Mouse (Mus musculus) embryonic facial prominence, embryonic 11.5 days (tissue): Measurements from ENCODE around the gene Fbxo24. TPM values are rescaled to one million over a fixed set of nuclear protein-coding genes. Genes with fewer than 3 reads are reported as not detected.

Experiments used
- ATAC-seq: fragments of 200-750 bp; cut with Nextera tagmentation; replicated peaks from 2 replicates; pipeline ENCODE4 v1.8.0; 2017; ENCODE audit warnings: low read depth; ENCODE audit not compliant: insufficient number of reproducible peaks, low FRiP score, low TSS enrichment
- DNase-seq: peaks from one replicate; pipeline ENCODE4 v3.0.0-alpha.2; 2015; ENCODE audit warnings: low spot score
- H3K27ac ChIP-seq: fragments of 300-500 bp; sonication (generic); replicated peaks from 2 replicates; pipeline ENCODE4 v1.5.1; 2014; ENCODE audit warnings: mild to moderate bottlenecking, low read depth, low read length, control low read depth
- H3K27me3 ChIP-seq: fragments of 300-500 bp; sonication (generic); 2 replicates; pipeline ENCODE4 v1.6.1; 2014; ENCODE audit warnings: mild to moderate bottlenecking, low read length, moderate library complexity, mixed read lengths; ENCODE audit not compliant: control insufficient read depth, insufficient read depth
- H3K36me3 ChIP-seq: fragments of 300-500 bp; sonication (generic); replicated peaks from 2 replicates; pipeline ENCODE4 v1.6.1; 2014; ENCODE audit warnings: low read depth, mild to moderate bottlenecking, low read length, moderate library complexity, mixed read lengths; ENCODE audit not compliant: control insufficient read depth, insufficient read depth
- H3K4me1 ChIP-seq: fragments of 300-500 bp; sonication (generic); 2 replicates; pipeline ENCODE4 v1.6.1; 2014; ENCODE audit warnings: low read length, mixed read lengths; ENCODE audit not compliant: control insufficient read depth, insufficient read depth
- H3K4me2 ChIP-seq: fragments of 300-500 bp; sonication (generic); 2 replicates; pipeline ENCODE4 v1.6.1; 2014; ENCODE audit warnings: low read depth, mild to moderate bottlenecking, control low read depth, low read length, moderate library complexity
- H3K4me3 ChIP-seq: fragments of 300-500 bp; sonication (generic); 2 replicates; pipeline ENCODE4 v1.5.1; 2014; ENCODE audit warnings: low read depth, low read length, control low read depth
- H3K9ac ChIP-seq: fragments of 300-500 bp; sonication (generic); replicated peaks from 2 replicates; pipeline ENCODE4 v1.6.1; 2014; ENCODE audit warnings: mild to moderate bottlenecking, control low read depth, low read length
- H3K9me3 ChIP-seq: fragments of 300-500 bp; sonication (generic); replicated peaks from 2 replicates; pipeline ENCODE4 v1.6.1; 2016; ENCODE audit warnings: mild to moderate bottlenecking, low read length, inconsistent platforms, mixed read lengths; ENCODE audit not compliant: control insufficient read depth
- WGBS: fragments of 180-500 bp; shearing (Covaris S2); extraction: QIAGEN DNeasy Blood & Tissue Kit; methylation state at CpG from one replicate; pipeline ENCODE4 v1.1.7; 2014; 5-methylcytosine and 5-hydroxymethylcytosine counted together
- polyA plus RNA-seq: library from polyadenylated mRNA; unstranded; fragments of >200 nt; fragmentation: Nextera tagmentation; extraction: Ambion mirVana; gene quantifications from 2 replicates; pipeline ENCODE4 v1.2.1, GENCODE M21; 2014

The Fbxo24 gene
- 0.13 TPM in 1 of 2 replicates, not detected in the other for polyA plus RNA-seq

GRCm38 (mm10) chr5:137628498-137629305, at the start of gene Fbxo24, which contains the start of the genes Lrch4 and Gm20605:
Gene Fbxo24 (minus strand): TSS chr5:137629002.
Gene Lrch4 (plus strand): TSS chr5:137629121.
Gene Gm20605 (plus strand): TSS chr5:137629175.
- WGBS, result under 1% methylated on average over 41 of the region's 46 CpGs
- H3K9ac ChIP-seq, result peak within 1 kb of the TSS; percentile 81
- DNase-seq (peak; percentile 100), ATAC-seq (peak; percentile 95)
- no peaks in the 10 kb centered on the region for H3K27me3 ChIP-seq
- H3K4me1 ChIP-seq, result peaks cover 10% of the 10 kb centered on the region
- 0 out of 2 replicates have a peak, but pooled peaks cover under 1% of the 10 kb centered on the region for H3K36me3 ChIP-seq
- no peaks in the 10 kb centered on the region for H3K9me3 ChIP-seq
- H3K4me2 ChIP-seq, result peak within 1 kb of the TSS; percentile 86
- H3K4me3 ChIP-seq, result peak within 1 kb of the TSS; percentile 93
- peak within 1 kb of the TSS; percentile 92 for H3K27ac ChIP-seq

DNA sequence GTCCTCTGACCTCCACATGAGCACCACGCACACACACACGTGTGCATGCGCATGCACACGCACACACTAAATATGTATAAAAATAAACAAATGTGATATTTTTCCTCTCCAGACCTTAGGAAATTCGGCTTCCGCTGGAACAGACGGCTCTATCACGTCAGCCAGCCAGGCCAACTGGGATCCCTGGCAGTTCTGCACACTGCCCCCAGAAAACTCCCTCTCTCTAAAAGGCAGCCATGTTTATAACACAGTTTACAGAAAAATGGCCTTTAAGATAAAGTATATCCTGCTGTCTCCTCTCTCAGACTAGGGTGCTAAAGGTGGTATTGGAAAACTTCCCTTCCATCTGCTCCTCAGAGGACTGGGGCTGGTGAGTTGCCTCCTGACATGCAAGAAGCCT, 49.1 kb upstream of the Fbxo24 start:
- Histone ChIP-seq H3K4me2 (no peak overlapping the region), H3K9ac (no peak overlapping the region), H3K9me3 (no peaks in the 10 kb centered on the region), H3K27me3 (no peaks in the 10 kb centered on the region), H3K4me1 (no peaks in the 10 kb centered on the region), H3K4me3 (no peak overlapping the region), H3K36me3 (no peaks in the 10 kb centered on the region), H3K27ac (no peak overlapping the region)
- ATAC-seq (no peak), DNase-seq (no peak)
- WGBS, result 92% methylated on average over 8 of the region's 8 CpGs

DNA sequence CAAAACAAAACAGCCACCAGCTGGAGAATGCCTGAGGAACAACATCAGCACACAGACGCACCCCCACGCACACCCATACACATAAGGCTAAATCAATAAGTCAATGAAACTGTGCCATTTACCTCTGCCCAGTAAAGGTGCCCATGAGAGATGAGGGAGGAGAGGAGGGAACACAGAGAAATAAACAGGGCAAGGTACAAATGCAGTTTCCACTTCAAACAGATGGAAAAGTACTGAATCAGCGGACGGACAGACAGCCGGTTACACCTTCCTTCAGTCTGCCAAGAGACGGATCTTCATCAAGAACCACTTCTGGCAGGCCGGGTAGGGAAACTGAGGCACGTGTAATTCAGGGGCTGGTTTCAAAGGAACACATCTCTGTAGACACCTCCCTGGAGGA, 46.0 kb upstream of the Fbxo24 start:
- H3K27ac ChIP-seq, result no peak overlapping the region
- no peaks in the 10 kb centered on the region for H3K36me3 ChIP-seq
- DNase-seq, result no peak
- H3K9ac ChIP-seq, result no peak overlapping the region
- no peaks in the 10 kb centered on the region for H3K27me3 ChIP-seq
- 93% methylated on average over 8 of the region's 8 CpGs for WGBS
- H3K4me2 ChIP-seq, result no peak overlapping the region
- ATAC-seq, result no peak
- H3K4me3 ChIP-seq, result no peak overlapping the region
- H3K9me3 ChIP-seq, result no peaks in the 10 kb centered on the region
- H3K4me1 ChIP-seq, result peaks cover 4% of the 10 kb centered on the region; the same call in 1 of the 2 replicates

GRCm38 (mm10) chr5:137673015-137673414, 44.2 kb upstream of the Fbxo24 start:
- Histone ChIP-seq H3K27ac (no peak overlapping the region), H3K9ac (no peak overlapping the region), H3K36me3 (no peaks in the 10 kb centered on the region), H3K4me1 (peaks cover 4% of the 10 kb centered on the region; the same call in 1 of the 2 replicates), H3K9me3 (no peaks in the 10 kb centered on the region), H3K4me2 (no peak overlapping the region), H3K27me3 (no peaks in the 10 kb centered on the region), H3K4me3 (no peak overlapping the region)
- 88% methylated on average over 6 of the region's 6 CpGs for WGBS
- DNase-seq (no peak), ATAC-seq (no peak)

- ATAC-seq (no peak), DNase-seq (no peak)
- H3K36me3 ChIP-seq, result no peaks in the 10 kb centered on the region
- no peak overlapping the region for H3K9ac ChIP-seq
- 81% methylated on average over 5 of the region's 5 CpGs for WGBS
- no peak overlapping the region for H3K4me2 ChIP-seq
- no peak overlapping the region for H3K4me3 ChIP-seq
- H3K27ac ChIP-seq, result no peak overlapping the region
- H3K27me3 ChIP-seq, result no peaks in the 10 kb centered on the region
- H3K4me1 ChIP-seq, result peaks cover 4% of the 10 kb centered on the region; the same call in 1 of the 2 replicates
- H3K9me3 ChIP-seq, result no peaks in the 10 kb centered on the region
Observed at GRCm38 (mm10) chr5:137672361-137672760, 43.6 kb upstream of the Fbxo24 start.

DNA sequence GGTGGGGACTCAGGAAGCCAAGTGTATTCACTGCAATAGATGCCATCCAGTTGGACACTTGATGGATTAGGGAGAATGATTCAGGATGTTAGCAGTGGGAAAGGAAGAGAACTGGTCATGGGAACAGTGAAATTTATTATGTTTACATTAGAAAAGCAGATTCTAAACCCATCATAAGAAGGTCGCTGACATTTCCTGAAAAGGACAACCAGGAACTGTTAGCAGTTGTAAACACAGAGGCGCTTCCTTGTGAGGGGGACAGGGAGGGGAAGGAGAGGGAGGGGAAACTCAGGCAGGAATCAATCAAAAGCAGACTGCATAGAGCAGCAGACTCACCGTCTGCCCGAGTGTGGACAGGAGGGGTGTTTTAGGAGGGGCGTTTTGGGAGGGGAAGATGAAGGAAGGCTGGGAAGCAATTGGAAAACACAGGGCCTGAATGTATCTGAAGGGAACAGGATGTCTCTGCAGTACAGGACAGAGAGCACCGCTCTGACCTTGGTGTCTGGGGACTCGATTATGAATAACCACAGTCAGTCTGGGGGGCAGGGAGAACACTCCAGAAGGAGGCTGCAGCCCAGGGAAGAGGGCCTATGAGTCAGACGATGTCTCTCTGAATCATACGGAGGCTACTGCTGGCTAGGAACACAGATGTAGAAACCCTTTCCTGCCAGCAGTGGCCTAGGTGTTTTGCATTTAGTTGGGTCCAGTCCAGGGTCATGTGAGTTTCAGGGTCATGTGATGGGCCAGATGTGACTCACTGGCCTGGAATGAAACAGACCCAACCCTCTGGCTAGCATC, 42.8 kb upstream of the Fbxo24 start:
- Histone ChIP-seq H3K27ac (peak overlapping the region; percentile 59; the same call in 1 of the 2 replicates), H3K36me3 (no peaks in the 10 kb centered on the region), H3K27me3 (no peaks in the 10 kb centered on the region), H3K9me3 (no peaks in the 10 kb centered on the region), H3K4me3 (no peak overlapping the region), H3K4me1 (peaks cover 4% of the 10 kb centered on the region; the same call in 1 of the 2 replicates), H3K9ac (peak overlapping the region; percentile 23; the same call in 1 of the 2 replicates), H3K4me2 (no peak overlapping the region)
- 30% methylated on average over 9 of the region's 9 CpGs for WGBS
- ATAC-seq (no peak; the same call in 1 of the 2 replicates), DNase-seq (peak; percentile 23)

- DNase-seq, result no peak
- 95% methylated on average over 1 of the region's 1 CpGs for WGBS
Observed at GRCm38 (mm10) chr5:137670240-137670639, 41.4 kb upstream of the Fbxo24 start.

More at GRCm38 (mm10) chr5:137670240-137670639, 41.4 kb upstream of the Fbxo24 start:
- no peak for ATAC-seq
- no peaks in the 10 kb centered on the region for H3K9me3 ChIP-seq
- no peaks in the 10 kb centered on the region for H3K36me3 ChIP-seq
- no peak overlapping the region for H3K4me3 ChIP-seq
- no peaks in the 10 kb centered on the region for H3K27me3 ChIP-seq
- no peak overlapping the region for H3K4me2 ChIP-seq
- no peak overlapping the region for H3K27ac ChIP-seq
- peaks cover 4% of the 10 kb centered on the region; the same call in 1 of the 2 replicates for H3K4me1 ChIP-seq
- no peak overlapping the region for H3K9ac ChIP-seq
